Mouse (Mus musculus) lung, postnatal 14 days (tissue): Measurements from ENCODE around the gene 4931429L15Rik.

Experiments used
- DNase-seq: peaks from one replicate; pipeline ENCODE4 v3.0.0; 2021

The 4931429L15Rik gene

DNA sequence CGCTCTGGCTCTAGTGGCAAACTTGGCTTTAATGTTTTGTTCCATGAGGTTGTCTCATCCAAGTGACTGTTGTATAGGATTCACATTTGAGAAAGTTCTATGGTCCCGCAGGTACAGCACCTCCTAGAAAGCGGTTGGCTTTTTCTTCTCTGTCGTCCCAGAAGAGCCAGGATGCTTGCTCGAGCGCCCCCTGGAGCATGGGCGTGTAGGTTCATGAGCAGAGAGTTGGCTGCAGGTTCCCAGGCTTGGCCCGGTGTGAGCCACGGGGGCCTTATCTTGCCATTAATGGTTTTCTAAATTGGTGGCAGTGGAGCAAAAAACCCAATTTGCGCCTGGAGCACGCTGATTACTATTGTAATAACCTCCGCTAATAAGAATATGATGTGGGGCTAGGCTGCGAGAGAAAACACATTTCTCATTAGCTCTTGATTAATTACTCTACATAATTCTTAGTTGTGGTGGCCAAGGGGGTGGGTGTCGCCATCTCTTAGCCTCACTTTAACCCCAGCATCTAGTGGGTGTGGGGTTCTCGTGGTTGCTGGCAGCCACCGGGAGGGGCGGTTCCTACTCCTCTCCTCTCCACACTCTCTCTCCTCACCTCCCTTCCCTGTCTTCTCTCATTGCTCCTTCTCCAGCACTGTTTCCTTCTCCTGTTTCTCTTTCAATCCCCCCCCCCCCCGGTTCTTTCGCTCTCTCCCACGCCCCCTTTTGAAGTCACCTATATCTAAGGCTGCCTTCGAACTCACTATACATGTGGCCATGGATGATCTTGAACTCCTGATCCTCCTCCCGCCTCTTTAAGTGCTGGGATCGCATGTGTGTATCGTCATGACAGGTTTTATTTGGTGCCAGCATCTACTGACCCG is 8.2 kb upstream of the 4931429L15Rik start:
- DNase-seq = no peak

DNA sequence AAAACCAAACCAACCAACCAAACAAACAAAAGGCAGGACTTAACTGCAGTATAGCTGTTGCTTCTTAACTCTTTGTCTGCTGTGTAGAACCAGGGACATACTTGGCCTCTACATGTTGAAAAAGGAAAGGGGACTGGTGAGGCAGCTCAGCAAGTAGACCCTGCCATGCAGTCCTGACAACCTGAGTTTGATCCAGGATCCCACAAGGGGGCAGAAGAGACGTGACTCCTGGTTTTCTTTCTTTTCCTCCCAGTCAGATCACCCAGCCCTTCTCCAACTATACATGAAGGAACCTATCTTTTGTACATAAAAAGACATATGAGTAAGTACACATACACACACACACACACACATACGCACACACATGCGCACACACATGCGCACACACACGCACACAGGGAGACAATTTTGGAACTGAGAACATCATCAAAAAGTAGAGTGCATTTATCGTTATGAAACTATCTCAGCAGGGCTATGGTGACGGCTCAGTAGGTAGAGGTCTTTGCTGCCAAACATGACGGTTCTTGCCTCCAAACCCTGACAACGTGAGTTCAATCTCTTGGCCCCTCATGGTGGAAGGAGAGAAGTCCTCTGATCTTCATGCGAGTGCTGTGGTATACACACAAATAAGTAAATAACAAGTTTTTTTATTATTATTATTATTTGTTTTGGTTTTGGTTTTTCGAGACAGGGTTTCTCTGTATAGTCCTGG is 7.1 kb upstream of the 4931429L15Rik start:
- DNase-seq = no peak

DNA sequence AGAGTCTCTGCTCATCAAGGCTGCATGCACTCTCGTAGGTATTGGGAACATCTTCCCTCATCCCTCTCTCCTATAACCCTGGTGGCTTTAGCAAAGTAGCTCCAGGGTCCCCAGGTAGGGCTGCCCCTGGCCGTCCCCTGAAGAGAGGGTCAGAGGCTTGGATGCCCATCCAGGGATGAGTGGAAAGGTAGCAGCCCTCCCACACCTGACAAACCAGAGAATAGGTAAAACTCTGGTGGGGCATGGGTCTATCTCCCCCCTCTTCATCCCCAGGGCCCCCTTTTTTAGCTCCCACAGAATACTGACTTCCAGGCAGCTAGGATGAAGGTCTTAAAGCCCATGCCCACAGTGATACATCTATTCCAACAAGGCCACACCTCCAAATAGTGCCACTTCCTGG is 675 bp upstream of the 4931429L15Rik start:
- no peak for DNase-seq

DNA sequence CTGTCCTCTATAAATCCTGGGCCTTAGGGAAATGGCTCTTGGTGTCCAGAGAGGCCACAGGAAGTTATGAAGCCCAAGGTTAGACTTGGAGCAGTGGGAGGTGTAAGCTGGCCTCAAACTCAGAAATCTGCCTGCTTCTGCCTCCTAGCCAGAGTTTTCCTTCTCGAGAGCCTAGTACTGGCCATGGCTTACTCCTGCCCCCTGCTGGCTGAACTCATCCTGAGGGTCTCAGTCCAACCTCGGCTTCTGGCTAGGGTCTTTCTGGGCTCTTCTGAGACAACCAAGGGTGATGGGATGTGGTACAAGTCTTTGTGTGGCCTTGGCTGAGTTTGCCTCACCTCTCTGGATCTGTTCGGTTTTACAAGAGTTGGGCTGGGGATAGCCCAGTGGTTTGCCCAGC is 1.8 kb downstream of the 4931429L15Rik start:
- DNase-seq = no peak

DNA sequence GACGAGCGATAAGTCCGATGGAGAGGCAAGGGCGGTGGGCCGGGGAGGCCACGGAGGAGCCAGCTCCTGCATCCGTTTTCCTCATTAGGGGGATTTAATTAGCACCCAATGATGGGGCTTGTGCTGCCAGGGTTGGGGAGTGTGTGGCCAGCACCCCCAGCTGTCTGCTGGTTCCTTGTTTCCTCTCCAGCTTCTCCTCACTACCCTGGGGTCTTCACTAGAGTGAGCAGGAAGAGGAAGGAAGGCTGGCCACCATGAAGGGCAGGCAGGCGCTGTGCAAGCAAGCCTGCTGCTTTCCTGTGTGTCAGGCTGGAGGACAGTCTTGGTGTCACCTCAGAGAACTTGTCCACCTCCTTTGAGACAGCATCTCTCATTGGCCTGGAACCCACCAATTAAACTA is 2.9 kb downstream of the 4931429L15Rik start:
- DNase-seq = no peak

DNA sequence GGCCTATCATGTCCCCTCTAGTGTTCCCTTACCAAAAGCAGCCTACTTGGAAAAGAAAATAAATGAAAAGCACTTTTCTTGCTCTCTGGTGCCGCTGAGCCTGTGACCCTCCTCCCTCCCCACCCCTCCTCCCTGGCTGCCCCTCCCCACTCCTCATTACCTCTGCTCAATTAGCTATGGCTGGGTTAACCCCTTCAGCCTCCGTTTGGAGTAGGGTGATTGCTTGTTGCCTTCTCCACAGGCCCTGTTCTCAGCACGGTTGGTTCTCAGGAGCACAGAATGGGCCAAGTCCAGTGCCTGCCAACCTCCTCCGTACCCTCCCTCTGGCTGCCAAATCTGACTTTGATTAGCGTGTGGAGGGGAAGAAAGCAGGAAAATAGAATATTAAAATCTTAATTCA is 3.4 kb downstream of the 4931429L15Rik start:
- DNase-seq = no peak

DNA sequence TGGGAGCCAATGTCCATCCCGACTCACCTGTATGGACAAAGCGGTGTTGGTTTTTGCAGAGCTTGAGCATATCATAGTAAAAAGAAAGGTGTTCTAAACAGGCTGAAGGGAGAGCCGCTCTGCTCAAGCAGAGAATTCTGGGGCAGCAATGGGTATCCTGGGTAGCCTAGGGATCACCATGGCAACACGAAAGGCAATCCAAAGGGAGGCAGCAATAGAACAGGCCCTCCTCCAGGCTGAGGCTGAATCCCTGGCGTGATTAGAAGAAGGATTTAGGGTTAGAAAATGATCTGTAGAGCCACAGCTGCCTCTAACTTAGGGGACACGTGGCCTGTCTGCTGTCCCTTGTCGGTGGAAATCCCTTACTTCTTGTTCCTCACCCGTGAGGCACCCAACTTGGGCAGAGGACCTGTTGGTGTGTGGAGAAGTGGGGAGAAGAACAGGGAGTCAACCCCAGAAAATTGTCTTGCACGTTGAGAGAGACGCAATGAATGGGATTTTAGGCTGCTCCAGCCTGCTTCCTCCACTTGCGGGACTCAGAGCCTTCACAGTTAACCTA is 3.9 kb downstream of the 4931429L15Rik start:
- DNase-seq = no peak

DNA sequence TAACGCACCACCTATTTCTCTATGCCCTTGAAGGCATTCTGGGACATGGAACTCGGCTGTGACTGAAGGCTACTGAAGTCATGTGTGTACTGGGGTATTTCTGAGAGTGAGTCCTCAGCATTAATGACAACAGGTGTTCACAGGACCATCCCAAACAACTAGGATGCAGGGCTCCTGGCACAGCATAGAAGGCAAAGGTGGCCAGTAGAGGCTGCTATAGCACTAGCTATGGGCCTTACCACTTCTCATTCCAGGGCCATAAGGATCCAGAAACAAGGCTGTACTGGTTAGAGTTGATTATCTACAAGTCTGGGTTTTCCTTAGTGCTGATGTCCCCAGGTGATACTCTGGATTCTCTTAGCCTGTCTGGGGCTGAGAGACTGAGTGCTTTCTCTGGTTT is 4.9 kb downstream of the 4931429L15Rik start:
- no peak for DNase-seq

DNA sequence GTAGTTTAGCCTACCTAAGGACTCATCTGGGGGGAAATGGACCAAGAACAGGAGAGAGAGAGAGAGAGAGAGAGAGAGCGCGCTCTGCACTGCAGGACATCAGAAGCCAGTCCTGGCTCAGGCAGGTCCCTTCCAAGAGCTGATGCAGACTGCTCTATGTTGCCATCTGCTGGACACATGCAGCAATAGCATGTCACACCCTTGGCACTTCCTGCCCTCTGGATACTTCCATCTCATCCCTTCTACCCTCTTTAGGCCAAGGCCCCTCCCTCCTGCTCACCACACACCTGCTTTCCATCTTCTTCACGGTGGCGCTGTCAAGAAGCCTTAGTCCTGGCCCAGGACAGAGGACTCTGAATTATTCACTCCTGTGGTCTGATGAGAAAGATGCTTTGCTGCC is 5.3 kb downstream of the 4931429L15Rik start:
- peak; percentile 71 for DNase-seq

DNA sequence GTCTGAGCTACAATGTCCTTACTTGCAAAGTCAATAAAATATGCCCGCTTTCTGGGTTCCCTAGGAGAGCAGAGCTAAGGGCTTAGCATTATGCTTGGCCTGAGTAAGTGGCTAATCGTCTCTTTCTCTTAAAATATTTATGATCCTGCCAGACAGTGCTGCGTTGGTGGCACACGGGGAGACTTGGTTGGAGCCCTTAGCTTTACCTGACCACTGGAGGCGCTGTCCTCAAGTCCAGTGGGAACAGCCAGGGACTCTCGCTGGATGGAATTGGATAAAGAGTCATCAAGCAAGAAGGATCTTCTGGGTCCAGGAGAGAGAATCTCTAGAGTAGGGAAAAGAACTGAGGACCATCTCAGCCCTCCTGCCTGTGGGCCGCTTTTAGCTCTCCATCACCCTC is 10.7 kb downstream of the 4931429L15Rik start:
- peak; percentile 7 for DNase-seq

DNA sequence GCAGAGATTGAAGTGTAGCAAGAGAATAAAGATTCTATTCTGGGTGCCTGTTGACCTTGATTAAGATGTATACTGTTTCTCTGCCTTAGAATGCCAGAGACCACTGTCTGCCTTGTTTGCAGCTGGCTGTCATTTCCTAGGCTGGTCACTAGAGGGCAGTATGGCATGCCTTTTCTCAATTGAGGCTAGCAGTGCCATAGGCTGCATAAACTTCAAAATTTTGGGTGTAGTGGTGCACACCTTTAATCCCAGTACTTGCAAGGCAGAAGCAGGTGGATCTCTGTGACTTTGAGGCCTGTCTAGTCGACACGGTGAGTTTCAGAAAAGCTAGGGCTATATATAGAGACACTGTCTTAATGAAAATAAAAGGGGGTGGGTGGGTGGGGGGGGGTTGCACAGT is 17.6 kb downstream of the 4931429L15Rik start:
- peak; percentile 52 for DNase-seq

DNA sequence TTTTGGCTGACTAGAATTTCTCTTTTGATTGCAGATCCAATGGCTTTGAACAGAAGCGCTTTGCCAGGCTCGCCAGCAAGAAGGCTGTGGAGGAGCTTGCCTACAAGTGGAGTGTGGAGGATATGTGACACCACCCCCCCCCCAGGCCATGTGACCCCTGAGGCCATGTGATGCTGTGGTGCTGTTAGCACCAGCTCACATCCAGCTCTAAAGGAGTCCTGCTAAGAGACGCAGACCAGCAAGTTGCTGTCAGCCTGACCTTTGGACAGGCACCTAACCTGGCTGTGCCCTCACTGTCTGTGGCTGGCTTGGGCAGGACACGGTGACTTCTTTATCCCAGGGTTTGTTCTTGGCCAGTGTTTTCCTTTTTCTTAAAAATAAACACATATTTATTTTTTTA is 21.4 kb downstream of the 4931429L15Rik start:
- DNase-seq = no peak

DNA sequence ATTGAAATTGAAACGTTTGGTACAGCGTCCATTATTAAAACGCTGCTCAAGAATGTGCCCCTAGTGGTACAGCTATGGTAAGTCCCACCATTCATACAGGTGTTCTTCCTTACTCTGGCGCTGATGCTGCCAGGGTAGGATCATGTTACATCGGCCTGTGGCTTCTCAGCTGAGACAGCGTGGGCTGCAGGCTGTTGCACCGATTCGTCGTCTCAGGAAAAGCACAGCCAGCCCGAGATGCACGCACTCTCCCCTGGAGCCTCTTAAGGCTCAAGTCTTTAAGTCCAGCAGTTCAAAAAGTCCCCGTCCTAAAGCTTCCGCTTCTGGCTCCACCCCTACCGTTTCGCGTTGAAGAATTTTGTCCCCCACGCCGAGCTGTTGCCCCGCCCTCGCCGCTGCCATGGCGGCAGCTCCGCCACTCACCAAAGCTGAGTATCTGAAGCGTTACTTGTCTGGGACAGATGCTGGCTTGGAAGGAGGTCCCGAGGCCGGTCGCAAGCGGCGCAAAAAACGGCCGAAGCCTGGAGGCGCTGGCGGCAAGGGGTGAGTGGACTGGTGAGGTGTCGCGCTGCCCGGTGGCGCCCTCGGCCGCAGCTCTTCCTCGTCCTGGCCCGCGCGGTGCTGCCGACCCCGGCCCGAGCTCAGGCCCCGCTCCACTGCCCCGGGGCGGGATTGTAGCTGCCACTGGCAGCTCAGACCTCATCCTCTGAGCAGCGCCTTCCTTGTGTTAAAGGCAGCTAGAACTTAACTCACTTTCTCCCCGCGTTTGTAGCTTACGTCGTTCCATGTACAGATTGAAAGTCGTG is 37.0 kb downstream of the 4931429L15Rik start, which contains the start of gene Bud13:
TSS of gene Bud13 (plus strand) at position 378 of the 806 bp plus-strand sequence.
- DNase-seq = peak; percentile 97

DNA sequence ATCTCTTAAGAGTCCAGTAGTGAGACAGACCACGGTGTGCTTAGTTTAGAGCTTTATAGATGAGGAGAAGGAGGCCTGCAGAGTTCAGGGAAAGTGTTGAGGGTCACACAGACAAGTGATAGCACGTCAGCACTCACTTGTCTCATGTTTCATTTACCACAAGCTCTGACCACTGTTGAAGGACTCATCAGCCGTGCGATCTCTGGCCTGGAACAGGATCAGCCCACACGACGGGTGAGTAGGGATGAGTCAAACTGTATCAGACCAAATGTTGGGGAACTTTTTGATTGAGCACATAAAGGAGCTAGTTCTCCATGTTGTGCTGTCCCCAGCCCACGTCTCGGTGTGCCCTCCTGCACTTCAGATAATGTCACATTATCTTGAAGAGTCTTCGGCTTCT is 45.3 kb downstream of the 4931429L15Rik start:
- DNase-seq = no peak

DNA sequence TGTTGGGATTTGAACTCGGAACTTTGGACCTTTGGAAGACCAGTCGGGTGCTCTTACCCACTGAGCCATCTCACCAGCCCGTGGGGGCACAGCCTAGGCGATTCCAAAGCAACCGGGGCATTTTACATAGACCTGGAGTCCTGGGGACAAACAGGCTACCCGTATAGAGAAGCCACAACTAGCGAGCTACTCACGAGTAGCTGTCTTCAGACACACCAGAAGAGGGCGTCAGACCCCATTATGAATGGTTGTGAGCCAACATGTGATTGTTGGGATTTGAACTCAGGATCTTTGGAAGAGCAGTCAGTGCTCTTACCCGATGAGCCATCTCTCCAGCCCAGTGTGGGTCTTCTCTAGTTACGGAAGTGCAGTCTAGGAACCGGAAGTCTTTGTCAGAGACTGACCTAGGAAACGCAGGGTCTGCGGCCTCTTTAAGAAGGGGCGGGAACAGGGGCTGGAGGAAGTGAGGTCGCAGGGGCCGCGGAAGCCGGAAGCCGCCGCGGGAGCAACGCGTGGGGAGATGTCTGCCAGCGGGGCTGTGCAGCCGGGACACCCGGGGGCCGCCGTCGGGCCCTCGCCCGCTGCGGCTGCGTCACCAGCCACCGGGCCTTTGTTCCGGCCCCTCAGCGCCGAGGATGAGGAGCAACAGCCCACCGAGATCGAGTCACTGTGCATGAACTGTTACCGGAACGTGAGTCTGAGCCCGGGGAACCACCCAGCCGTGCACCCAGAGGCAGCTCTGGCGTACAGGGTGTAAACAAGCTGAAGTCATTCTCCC is 46.9 kb downstream of the 4931429L15Rik start, which contains the start of gene Zpr1:
TSS of gene Zpr1 (plus strand) at position 388 of the 778 bp plus-strand sequence.
- peak; percentile 86 for DNase-seq

DNA sequence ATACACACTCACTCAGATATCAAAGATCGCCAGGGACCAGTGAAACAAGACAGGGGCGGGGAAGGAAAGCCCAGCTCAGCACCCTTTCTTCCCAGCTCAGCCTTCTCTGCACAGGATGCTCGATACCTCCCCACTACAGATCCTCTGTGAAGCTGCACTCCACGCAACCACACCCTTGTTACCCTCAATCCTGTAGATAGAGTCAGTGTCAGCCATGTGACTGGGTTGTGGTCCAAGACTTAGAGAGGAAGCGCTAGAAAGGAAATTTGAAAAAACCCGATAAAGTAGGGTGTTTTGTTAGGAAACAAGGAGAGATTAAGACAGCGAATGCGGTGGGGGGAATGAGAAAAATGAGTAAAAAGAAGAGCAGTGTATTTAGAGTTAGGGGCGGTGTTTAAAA is 47.7 kb downstream of the 4931429L15Rik start:
- DNase-seq = no peak

DNA sequence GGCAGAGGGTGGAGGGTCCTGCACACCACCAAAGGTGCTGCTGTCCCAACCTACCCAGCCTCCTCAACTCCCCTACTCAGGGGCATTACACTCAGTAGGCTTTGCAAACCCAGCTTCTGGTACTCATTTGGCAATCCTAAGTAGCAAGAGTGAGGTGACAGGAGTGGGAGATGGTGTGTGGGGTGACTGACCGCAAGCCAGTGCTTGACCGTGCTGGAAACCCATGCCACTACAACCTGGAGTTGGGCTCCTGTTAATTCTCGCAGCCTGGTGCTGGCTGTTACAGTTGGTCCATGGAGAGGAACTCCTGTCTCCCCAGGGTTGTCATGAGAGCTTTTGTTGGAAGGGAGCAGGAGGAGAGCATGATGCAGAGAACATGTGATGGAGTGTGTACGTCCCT is 49.0 kb downstream of the 4931429L15Rik start:
- DNase-seq = no peak

DNA sequence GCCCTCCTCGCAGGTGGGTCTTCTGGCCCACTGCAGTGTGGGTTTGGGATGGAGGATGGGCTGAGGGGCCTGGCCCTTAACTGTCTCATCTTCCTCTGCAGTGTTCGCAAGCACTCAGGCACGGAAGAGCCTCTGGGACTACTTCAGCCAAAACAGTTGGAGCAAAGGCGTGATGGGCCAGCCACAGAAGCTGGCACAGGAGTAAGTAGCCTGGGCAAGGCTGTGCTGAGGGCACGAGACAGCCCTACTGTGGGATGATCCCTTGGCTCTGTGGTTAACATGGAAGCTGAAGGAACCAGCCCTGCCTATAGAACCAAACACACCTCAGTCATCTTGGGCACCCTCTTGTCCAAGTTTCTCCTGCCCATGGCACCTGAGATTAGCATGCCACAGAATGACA is 50.7 kb downstream of the 4931429L15Rik start:
- DNase-seq = no peak

DNA sequence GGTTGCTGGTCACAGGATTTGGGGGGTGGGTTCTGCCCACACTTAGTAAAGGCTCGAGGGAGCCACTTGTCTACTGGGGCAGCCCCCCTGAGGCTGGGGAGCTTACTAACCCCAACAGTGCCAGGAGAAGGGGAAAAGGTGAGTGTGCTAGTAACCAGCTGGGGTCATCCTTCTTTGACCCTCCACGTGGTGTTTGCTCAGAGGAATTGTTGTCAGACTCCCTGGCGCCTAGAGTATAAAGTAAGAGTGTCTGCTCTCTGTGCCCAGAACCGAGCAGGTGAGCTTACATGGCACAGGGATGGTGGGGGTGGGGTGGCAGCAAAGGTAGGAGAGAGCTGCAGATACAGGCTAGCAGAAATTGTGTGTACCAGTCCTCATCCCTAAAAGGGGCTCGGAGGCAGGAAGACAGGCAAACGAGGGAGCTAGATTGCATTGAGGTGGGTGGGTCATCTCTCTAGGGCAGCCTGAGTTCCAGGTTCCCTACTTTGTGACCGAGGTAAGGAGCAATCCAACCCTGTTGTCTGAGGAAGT is 51.4 kb downstream of the 4931429L15Rik start, which contains the start of gene Apoa5:
TSS of gene Apoa5 (plus strand) at position 291 of the 531 bp plus-strand sequence.
- DNase-seq = no peak

DNA sequence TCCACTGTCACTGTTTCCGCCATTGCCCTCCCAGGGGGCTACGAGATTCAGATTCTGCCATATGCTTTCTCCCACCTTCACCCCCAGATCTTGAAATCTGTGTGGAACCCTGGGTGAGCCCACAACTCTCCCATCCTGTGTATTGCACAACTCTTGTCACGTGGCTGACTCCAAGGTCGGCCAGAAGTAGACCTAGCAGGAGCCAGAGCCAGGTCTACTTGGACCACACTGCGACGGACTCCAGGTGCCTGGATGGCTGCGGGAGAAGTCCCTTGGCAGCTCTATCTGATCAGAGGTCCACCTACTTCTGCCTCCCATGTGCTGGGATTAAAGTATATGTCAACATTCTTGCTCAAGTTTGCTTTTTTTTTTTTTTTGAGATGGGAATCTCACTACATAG is 58.7 kb downstream of the 4931429L15Rik start:
- DNase-seq = no peak

DNA sequence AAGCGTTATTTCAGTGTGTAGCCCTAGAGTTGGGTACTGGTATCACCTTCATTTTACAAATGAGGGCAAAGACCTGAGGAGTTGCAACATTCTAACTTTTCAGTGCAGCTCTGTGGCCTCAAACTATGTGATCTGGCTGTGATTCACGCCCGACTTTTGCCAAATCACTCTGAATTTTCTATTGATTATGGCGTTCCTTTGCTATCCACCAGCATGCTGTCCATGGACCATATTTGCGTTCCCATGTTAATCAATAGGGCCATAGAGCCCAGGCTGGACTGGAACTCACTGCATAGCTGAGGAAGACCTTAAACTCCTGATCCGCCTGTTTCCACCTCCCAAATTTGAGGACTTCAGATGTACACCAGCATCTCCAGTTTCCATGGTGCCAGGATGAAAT is 60.7 kb downstream of the 4931429L15Rik start:
- no peak for DNase-seq

DNA sequence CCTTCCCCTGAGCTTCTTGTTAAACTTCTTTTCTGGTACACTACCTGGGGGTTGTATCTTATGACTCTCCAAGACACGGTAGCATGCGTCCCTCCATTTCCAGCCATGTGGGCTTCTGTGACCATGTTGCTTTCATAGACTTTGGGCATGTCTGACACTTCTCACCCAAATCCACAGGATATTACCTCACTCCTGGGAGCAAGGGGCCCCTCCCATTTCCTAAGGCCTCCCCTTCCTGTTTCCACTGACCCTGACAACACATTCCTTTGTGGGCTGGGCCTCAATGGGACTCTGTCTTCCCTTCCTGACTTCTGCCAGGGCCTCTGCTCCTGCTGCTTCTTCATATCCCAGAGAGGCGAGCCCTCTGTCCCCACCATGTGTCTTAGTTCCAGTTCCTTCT is 62.2 kb downstream of the 4931429L15Rik start:
- no peak for DNase-seq
